Mouse (Mus musculus): Measurements from ENCODE around the gene Cdh1. TPM values are rescaled to one million over a fixed set of nuclear protein-coding genes. Genes with fewer than 3 reads are reported as not detected.
"Not testable (repeated sequence)": the region's sequence is repeated elsewhere in the genome, so short reads cannot be mapped to it uniquely, and the experiment has no call there.

The Cdh1 gene
- polyA plus RNA-seq, 1 experiment from 2014 or later = 131 TPM

GRCm38 (mm10) chr8:106571551-106572172, 31.5 kb upstream of the Cdh1 start:
- no peak for ATAC-seq (ENCODE audit: insufficient number of reproducible peaks, insufficient read depth, low FRiP score, low read depth)
- no peaks in the 10 kb centered on the region for H3K4me1 ChIP-seq (ENCODE audit: control insufficient read depth, insufficient read depth, low read length)
- no peaks in the 10 kb centered on the region for H3K27me3 ChIP-seq (ENCODE audit: control insufficient read depth, insufficient read depth, low read length)
- no peak overlapping the region for H3K4me3 ChIP-seq (ENCODE audit: low read depth, low read length)
- H3K9ac ChIP-seq (replicated peaks; ENCODE audit: low read depth, low read length) = no peak overlapping the region
- H3K27ac ChIP-seq (ENCODE audit: low read length) = peak overlapping the region; percentile 11; the same call in 1 of the 2 replicates
- H3K4me2 ChIP-seq (replicated peaks; ENCODE audit: low read depth, low read length) = no peak overlapping the region
- H3K9me3 ChIP-seq (ENCODE audit: control insufficient read depth, low read depth, low read length) = no peaks in the 10 kb centered on the region
- H3K36me3 ChIP-seq (ENCODE audit: control insufficient read depth, insufficient read depth, low read length) = no peaks in the 10 kb centered on the region
- 63% methylated on average over 5 of the region's 5 CpGs for WGBS

GRCm38 (mm10) chr8:106572175-106572574, 31.0 kb upstream of the Cdh1 start:
- H3K9me3 ChIP-seq (ENCODE audit: control insufficient read depth, low read depth, low read length); H3K9ac ChIP-seq (replicated peaks; ENCODE audit: low read depth, low read length); H3K4me3 ChIP-seq (ENCODE audit: low read depth, low read length); H3K36me3 ChIP-seq (ENCODE audit: control insufficient read depth, insufficient read depth, low read length); H3K27me3 ChIP-seq (ENCODE audit: control insufficient read depth, insufficient read depth, low read length); H3K4me1 ChIP-seq (ENCODE audit: control insufficient read depth, insufficient read depth, low read length); ATAC-seq (ENCODE audit: insufficient number of reproducible peaks, insufficient read depth, low FRiP score, low read depth); H3K4me2 ChIP-seq (replicated peaks; ENCODE audit: low read depth, low read length): not testable (repeated sequence)
- H3K27ac ChIP-seq (ENCODE audit: low read length) = peak overlapping the region; percentile 11; the same call in 1 of the 2 replicates
- WGBS = 67% methylated on average over 1 of the region's 1 CpGs

DNA sequence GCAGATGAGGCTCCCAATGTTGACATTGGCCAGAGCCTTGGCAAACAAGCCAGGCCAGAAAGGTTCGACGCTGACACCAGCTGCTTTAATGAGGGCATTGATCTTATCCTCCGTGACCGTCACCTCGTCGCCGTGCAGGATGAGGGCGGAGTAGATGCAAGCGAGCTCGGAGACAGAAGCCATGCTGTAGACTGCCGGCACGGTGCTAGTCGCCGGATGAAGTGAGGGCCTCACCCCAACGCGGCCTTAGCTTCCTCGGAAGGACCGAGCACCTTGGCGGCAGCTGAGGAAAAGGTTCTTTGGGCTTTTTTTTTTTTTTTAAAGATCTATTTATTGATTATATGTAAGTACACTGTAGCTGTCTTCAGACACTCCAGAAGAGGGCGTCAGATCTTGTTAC, 30.0 kb upstream of the Cdh1 start, which contains the start of gene Gm10073:
TSS of gene Gm10073 (minus strand) at position 294 of the 400 bp plus-strand sequence.
- H3K4me2 ChIP-seq (replicated peaks; ENCODE audit: low read depth, low read length); H3K27me3 ChIP-seq (ENCODE audit: control insufficient read depth, insufficient read depth, low read length); H3K4me1 ChIP-seq (ENCODE audit: control insufficient read depth, insufficient read depth, low read length); H3K36me3 ChIP-seq (ENCODE audit: control insufficient read depth, insufficient read depth, low read length); H3K9ac ChIP-seq (replicated peaks; ENCODE audit: low read depth, low read length); H3K9me3 ChIP-seq (ENCODE audit: control insufficient read depth, low read depth, low read length); ATAC-seq (ENCODE audit: insufficient number of reproducible peaks, insufficient read depth, low FRiP score, low read depth); H3K4me3 ChIP-seq (ENCODE audit: low read depth, low read length): not testable (repeated sequence)
- WGBS = 29% methylated on average over 19 of the region's 20 CpGs
- H3K27ac ChIP-seq (ENCODE audit: low read length) = peak within 1 kb of the TSS; percentile 11; the same call in 1 of the 2 replicates

- H3K4me1 ChIP-seq (ENCODE audit: control insufficient read depth, insufficient read depth, low read length) = no peaks in the 10 kb centered on the region; the same call in 1 of the 2 replicates
- no peak overlapping the region for H3K4me3 ChIP-seq (ENCODE audit: low read depth, low read length)
- no peak overlapping the region for H3K4me2 ChIP-seq (replicated peaks; ENCODE audit: low read depth, low read length)
- no peak overlapping the region for H3K27ac ChIP-seq (ENCODE audit: low read length)
- 82% methylated on average over 4 of the region's 4 CpGs for WGBS
- H3K27me3 ChIP-seq (ENCODE audit: control insufficient read depth, insufficient read depth, low read length) = no peaks in the 10 kb centered on the region
- H3K36me3 ChIP-seq (ENCODE audit: control insufficient read depth, insufficient read depth, low read length) = no peaks in the 10 kb centered on the region
- H3K9me3 ChIP-seq (ENCODE audit: control insufficient read depth, low read depth, low read length) = no peaks in the 10 kb centered on the region
- no peak overlapping the region for H3K9ac ChIP-seq (replicated peaks; ENCODE audit: low read depth, low read length)
- no peak for ATAC-seq (ENCODE audit: insufficient number of reproducible peaks, insufficient read depth, low FRiP score, low read depth)
Observed at GRCm38 (mm10) chr8:106574283-106574682, 28.9 kb upstream of the Cdh1 start.

DNA sequence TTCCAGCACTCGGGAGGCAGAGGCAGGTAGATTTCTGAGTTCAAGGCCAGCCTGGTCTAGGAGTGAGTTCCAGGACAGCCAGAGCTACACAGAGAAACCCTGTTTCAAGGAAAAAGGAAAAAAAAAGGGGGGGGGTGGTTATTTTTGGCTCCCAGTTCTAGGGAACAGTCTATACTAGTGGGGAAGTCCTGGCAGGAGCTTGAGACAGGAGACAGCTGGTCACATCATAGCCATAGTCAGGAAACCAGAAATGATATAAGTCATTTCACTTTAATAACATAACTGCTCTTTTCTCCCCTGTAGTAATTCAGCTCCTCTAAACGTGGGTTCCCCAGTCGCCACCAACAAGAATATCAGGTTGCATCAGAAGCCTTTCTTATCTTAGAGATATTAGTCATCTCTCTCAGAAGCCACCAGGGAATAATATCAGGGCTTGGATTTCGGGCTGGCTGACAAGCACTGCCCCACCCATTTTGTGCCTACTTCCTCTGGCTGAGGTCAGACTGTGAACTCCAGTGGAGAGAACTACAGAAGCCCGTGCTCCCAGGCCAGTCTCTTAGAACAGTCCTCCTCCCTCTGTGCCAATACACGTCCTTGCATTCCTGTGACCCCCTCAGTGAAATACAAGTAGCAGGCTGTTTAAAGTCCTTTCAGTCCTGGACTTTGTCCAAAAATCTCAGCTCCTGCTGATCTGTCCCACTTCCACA, 26.1 kb upstream of the Cdh1 start:
- 0 out of 2 replicates have a peak overlapping the region, but pooled peaks have one; percentile 28 for H3K27ac ChIP-seq (ENCODE audit: low read length)
- no peaks in the 10 kb centered on the region for H3K36me3 ChIP-seq (ENCODE audit: control insufficient read depth, insufficient read depth, low read length)
- no peaks in the 10 kb centered on the region; the same call in 1 of the 2 replicates for H3K4me1 ChIP-seq (ENCODE audit: control insufficient read depth, insufficient read depth, low read length)

DNA sequence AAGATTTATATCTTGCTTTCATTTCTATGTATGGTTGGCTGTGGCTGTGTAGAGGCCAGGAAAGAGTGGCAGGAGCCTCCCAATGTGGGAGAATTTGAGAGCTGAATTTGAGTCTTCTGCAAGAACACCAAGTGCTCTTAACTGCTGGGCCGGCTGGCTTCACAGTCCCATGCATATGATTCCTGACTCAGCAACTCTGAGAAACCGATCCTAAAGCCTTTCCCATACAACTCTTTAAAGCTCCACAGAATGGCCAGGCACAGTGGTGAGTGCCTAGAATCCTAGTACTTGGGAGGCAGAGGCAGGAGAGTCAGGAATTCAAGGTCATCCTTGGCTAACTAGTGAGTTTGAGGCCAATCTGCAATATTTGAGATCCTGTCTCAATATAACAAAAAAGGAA, 23.6 kb upstream of the Cdh1 start:
- H3K9ac ChIP-seq (replicated peaks; ENCODE audit: low read depth, low read length) = no peak overlapping the region

More for the DNA sequence above, 26.1 kb upstream of the Cdh1 start:
- 18% methylated on average over 6 of the region's 6 CpGs for WGBS
- Histone ChIP-seq H3K4me3 (ENCODE audit: low read depth, low read length) (no peak overlapping the region), H3K27me3 (ENCODE audit: control insufficient read depth, insufficient read depth, low read length) (no peaks in the 10 kb centered on the region), H3K4me2 (replicated peaks; ENCODE audit: low read depth, low read length) (no peak overlapping the region), H3K9me3 (ENCODE audit: control insufficient read depth, low read depth, low read length) (no peaks in the 10 kb centered on the region), H3K9ac (replicated peaks; ENCODE audit: low read depth, low read length) (no peak overlapping the region)
- ATAC-seq (ENCODE audit: insufficient number of reproducible peaks, insufficient read depth, low FRiP score, low read depth) = peak; percentile 47; the same call in 1 of the 2 replicates

GRCm38 (mm10) chr8:106581344-106582088, 21.6 kb upstream of the Cdh1 start:
- no peak overlapping the region for H3K4me3 ChIP-seq (ENCODE audit: low read depth, low read length)
- H3K4me2 ChIP-seq (replicated peaks; ENCODE audit: low read depth, low read length) = no peak overlapping the region
- ATAC-seq (ENCODE audit: insufficient number of reproducible peaks, insufficient read depth, low FRiP score, low read depth) = no peak
- H3K4me1 ChIP-seq (ENCODE audit: control insufficient read depth, insufficient read depth, low read length) = no peaks in the 10 kb centered on the region; the same call in 1 of the 2 replicates
- no peaks in the 10 kb centered on the region for H3K36me3 ChIP-seq (ENCODE audit: control insufficient read depth, insufficient read depth, low read length)
- no peaks in the 10 kb centered on the region for H3K9me3 ChIP-seq (ENCODE audit: control insufficient read depth, low read depth, low read length)
- 58% methylated on average over 6 of the region's 6 CpGs for WGBS
- H3K27ac ChIP-seq (ENCODE audit: low read length) = peak overlapping the region; percentile 44; the same call in 1 of the 2 replicates
- H3K9ac ChIP-seq (replicated peaks; ENCODE audit: low read depth, low read length) = no peak overlapping the region
- no peaks in the 10 kb centered on the region for H3K27me3 ChIP-seq (ENCODE audit: control insufficient read depth, insufficient read depth, low read length)

More for the DNA sequence above, 23.6 kb upstream of the Cdh1 start:
- Histone ChIP-seq H3K4me3 (ENCODE audit: low read depth, low read length) (no peak overlapping the region), H3K4me2 (replicated peaks; ENCODE audit: low read depth, low read length) (no peak overlapping the region), H3K27me3 (ENCODE audit: control insufficient read depth, insufficient read depth, low read length) (no peaks in the 10 kb centered on the region), H3K4me1 (ENCODE audit: control insufficient read depth, insufficient read depth, low read length) (no peaks in the 10 kb centered on the region; the same call in 1 of the 2 replicates), H3K27ac (ENCODE audit: low read length) (no peak overlapping the region), H3K9me3 (ENCODE audit: control insufficient read depth, low read depth, low read length) (no peaks in the 10 kb centered on the region), H3K36me3 (ENCODE audit: control insufficient read depth, insufficient read depth, low read length) (no peaks in the 10 kb centered on the region)
- WGBS = 69% methylated on average over 2 of the region's 2 CpGs
- no peak for ATAC-seq (ENCODE audit: insufficient number of reproducible peaks, insufficient read depth, low FRiP score, low read depth)

GRCm38 (mm10) chr8:106584942-106585670, 18.0 kb upstream of the Cdh1 start:
- no peaks in the 10 kb centered on the region for H3K4me1 ChIP-seq (ENCODE audit: control insufficient read depth, insufficient read depth, low read length)
- no peak overlapping the region for H3K27ac ChIP-seq (ENCODE audit: low read length)
- H3K9me3 ChIP-seq (ENCODE audit: control insufficient read depth, low read depth, low read length) = no peaks in the 10 kb centered on the region
- H3K9ac ChIP-seq (replicated peaks; ENCODE audit: low read depth, low read length) = no peak overlapping the region
- H3K4me2 ChIP-seq (replicated peaks; ENCODE audit: low read depth, low read length) = no peak overlapping the region
- no peak overlapping the region for H3K4me3 ChIP-seq (ENCODE audit: low read depth, low read length)
- no peaks in the 10 kb centered on the region for H3K36me3 ChIP-seq (ENCODE audit: control insufficient read depth, insufficient read depth, low read length)
- ATAC-seq (ENCODE audit: insufficient number of reproducible peaks, insufficient read depth, low FRiP score, low read depth) = no peak
- WGBS = 56% methylated on average over 11 of the region's 11 CpGs
- H3K27me3 ChIP-seq (ENCODE audit: control insufficient read depth, insufficient read depth, low read length) = no peaks in the 10 kb centered on the region

Measured in stomach, embryonic 14.5 days (tissue).